ENCODE assay signal across 9 mouse cellular contexts in genomic region chr17:5377930-5378310, GRCm38 (mm10). TPM values are rescaled to one million over a fixed set of nuclear protein-coding genes. Genes with fewer than 3 reads are reported as not detected.
DNase-seq lines count a peak whose midpoint lies in the region; ATAC-seq lines count a peak whose summit lies in the region.
"Had no signal": no experiment of that assay in that cellular context is flagged by ENCODE, and none has a peak within 500 bp of the region (broad histone marks: within the 10 kb centered on the region; RNA-seq: fewer than 3 reads in every experiment).

No protein-coding gene starts in this region.

- ATAC-seq in CD4-positive, CD25-positive, alpha-beta regulatory T cell, adult 4 months: no peak
- no peak for ATAC-seq in neural tube, embryonic 11.5 days (ENCODE audit: insufficient read depth, low FRiP score, low TSS enrichment)
- ATAC-seq in neural tube, embryonic 15.5 days (ENCODE audit: low FRiP score): no peak

- no peak overlapping the region for H3K4me3 ChIP-seq in neural tube, embryonic 11.5 days (ENCODE audit: low read depth, low read length)
- no peak overlapping the region for H3K4me3 ChIP-seq in neural tube, embryonic 15.5 days (replicated peaks)

- H3K4me2 ChIP-seq in neural tube, embryonic 11.5 days (ENCODE audit: low read depth): no peak overlapping the region
- no peak overlapping the region for H3K4me2 ChIP-seq in neural tube, embryonic 15.5 days

- peak; percentile 14 for DNase-seq in CD4-positive, CD25-positive, alpha-beta regulatory T cell, adult 2 months (ENCODE audit: low read depth, low spot score)
- peak; percentile 55 for DNase-seq in neural tube, embryonic 11.5 days (ENCODE audit: low spot score)
- DNase-seq in kidney, adult 9 months: peak; percentile 67
- peak; percentile 80 for DNase-seq in testis, postnatal 10 days (ENCODE audit: low spot score)
- no peak for DNase-seq in right cerebral cortex, postnatal 4 days
- DNase-seq in layer of hippocampus, postnatal 36 days: no peak

- H3K4me1 ChIP-seq in neural tube, embryonic 11.5 days (ENCODE audit: control insufficient read depth, insufficient read depth, low read length): peaks cover 3% of the 10 kb centered on the region; the same call in 1 of the 2 replicates
- H3K4me1 ChIP-seq in neural tube, embryonic 15.5 days: peaks cover 15% of the 10 kb centered on the region; the same call in 1 of the 2 replicates

- H3K27ac ChIP-seq in neural tube, embryonic 11.5 days (ENCODE audit: low read depth, low read length): no peak overlapping the region
- H3K27ac ChIP-seq in neural tube, embryonic 15.5 days (replicated peaks): no peak overlapping the region

- WGBS in neural tube, embryonic 11.5 days: 27% methylated on average over 7 of the region's 7 CpGs
- 32% methylated on average over 7 of the region's 7 CpGs for WGBS in neural tube, embryonic 15.5 days

- H3K36me3 ChIP-seq in neural tube, embryonic 11.5 days (ENCODE audit: control insufficient read depth, insufficient read depth, low read length): no peaks in the 10 kb centered on the region
- no peaks in the 10 kb centered on the region for H3K36me3 ChIP-seq in neural tube, embryonic 15.5 days

- H3K9me3 ChIP-seq in neural tube, embryonic 11.5 days (ENCODE audit: control insufficient read depth, low read length): no peaks in the 10 kb centered on the region
- H3K9me3 ChIP-seq in neural tube, embryonic 15.5 days (replicated peaks): no peaks in the 10 kb centered on the region

- no peaks in the 10 kb centered on the region for H3K27me3 ChIP-seq in neural tube, embryonic 11.5 days (ENCODE audit: control insufficient read depth, insufficient read depth, low read length)
- H3K27me3 ChIP-seq in neural tube, embryonic 15.5 days (replicated peaks): 0 out of 2 replicates have a peak, but pooled peaks cover 2% of the 10 kb centered on the region

- no peak overlapping the region for H3K9ac ChIP-seq in neural tube, embryonic 11.5 days (ENCODE audit: low read length)
- H3K9ac ChIP-seq in neural tube, embryonic 15.5 days (replicated peaks): no peak overlapping the region

RNA-seq across cellular contexts. Expression of gene Ldhal6b, which starts 40.6 kb away (rescaled TPM):
- not detected for polyA plus RNA-seq in CD4-positive, CD25-positive, alpha-beta regulatory T cell, adult 4 months (2017; shearing (Covaris generic))
- 0.16 TPM in 1 of 2 replicates, not detected in the other for polyA plus RNA-seq in neural tube, embryonic 11.5 days (2014; fragmentation: Nextera tagmentation; extraction: Ambion mirVana)
- polyA plus RNA-seq in neural tube, embryonic 15.5 days (2015; fragmentation: Nextera tagmentation; extraction: Ambion mirVana): not detected in 2 replicates
- 1 to 10 TPM; 1.3 to 1.6 TPM for total RNA-seq in layer of hippocampus, postnatal 36 days (2021)
- polyA plus RNA-seq: C2C12 had no signal

Comparison
In these comparisons a context has a peak if more than half of its experiments do, and no peak if none do; other contexts are left out.
1. DNase-seq: peak in CD4-positive, CD25-positive, alpha-beta regulatory T cell, adult 2 months (single experiment), neural tube, embryonic 11.5 days (single experiment), kidney, adult 9 months (single experiment) and testis, postnatal 10 days (single experiment); none in right cerebral cortex, postnatal 4 days (single experiment) and layer of hippocampus, postnatal 36 days (0 of 2).